Mouse (Mus musculus): Measurements from ENCODE around the gene Rhox9. TPM values are rescaled to one million over a fixed set of nuclear protein-coding genes. Genes with fewer than 3 reads are reported as not detected.

The Rhox9 gene
- polyA plus RNA-seq, 1 experiment = 19.2 TPM

DNA sequence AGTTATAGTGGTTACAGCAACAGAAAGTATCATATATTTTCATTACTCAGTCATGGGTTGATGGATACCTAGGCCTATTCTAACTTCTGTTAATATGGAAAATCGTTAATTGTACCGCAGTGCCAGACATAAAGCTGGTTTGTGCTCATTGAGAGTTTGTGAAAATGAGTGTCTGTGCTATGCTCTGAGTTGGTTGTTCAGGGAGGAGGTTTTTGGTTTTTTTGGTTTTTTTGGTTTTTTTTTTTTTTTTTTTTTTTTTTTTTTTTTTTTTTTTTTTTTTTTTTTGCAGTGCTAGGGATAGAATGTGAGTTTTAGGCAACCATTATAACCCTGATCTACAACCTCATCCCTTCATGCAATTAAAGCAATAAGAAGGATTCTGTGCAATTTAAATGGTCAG is 29.9 kb downstream of the Rhox9 start:
- no peak overlapping the region for H3K27ac ChIP-seq (ENCODE audit: insufficient read depth, low read length)
- H3K27me3 ChIP-seq (ENCODE audit: control insufficient read depth, insufficient read depth, low read length, poor library complexity, severe bottlenecking) = no peaks in the 10 kb centered on the region
- H3K4me1 ChIP-seq (ENCODE audit: control insufficient read depth, insufficient read depth, low read length) = no peaks in the 10 kb centered on the region
- no peaks in the 10 kb centered on the region for H3K36me3 ChIP-seq (ENCODE audit: control insufficient read depth, insufficient read depth, low read length, poor library complexity, severe bottlenecking)
- no peak overlapping the region for H3K4me3 ChIP-seq (ENCODE audit: low read depth, low read length)
- H3K9me3 ChIP-seq (replicated peaks; ENCODE audit: control insufficient read depth, insufficient read depth, low read length, poor library complexity, severe bottlenecking) = no peaks in the 10 kb centered on the region
- TF ChIP-seq CTCF (IDR thresholded peaks at IDR 0.05; ENCODE audit: low read depth, low read length) (no peak), POLR2A (IDR thresholded peaks at IDR 0.05; ENCODE audit: insufficient read depth, low read length) (no peak), EP300 (IDR thresholded peaks at IDR 0.05; ENCODE audit: insufficient read depth, low read depth, low read length) (no peak)
- no peak overlapping the region for H3K9ac ChIP-seq (ENCODE audit: low read depth, poor library complexity, severe bottlenecking)

Other genes with a start within 250 kb of the Rhox9 start
- not detected in 2 replicates for gene Rhox3h, start 233.0 kb downstream of the Rhox9 start, polyA plus RNA-seq (2011; ENCODE audit: insufficient read depth, insufficient read length, low read depth, missing spikeins)
- not detected in 2 replicates for gene Rhox2h, start 228.5 kb downstream of the Rhox9 start, polyA plus RNA-seq (2011; ENCODE audit: insufficient read depth, insufficient read length, low read depth, missing spikeins)
- gene Rhox5, start 96.9 kb downstream of the Rhox9 start, polyA plus RNA-seq (2011; ENCODE audit: insufficient read depth, insufficient read length, low read depth, missing spikeins) = 162 and 170 TPM in 2 replicates
- gene Rhox6, start 74.9 kb downstream of the Rhox9 start, polyA plus RNA-seq (2011; ENCODE audit: insufficient read depth, insufficient read length, low read depth, missing spikeins) = 23.9 and 27.9 TPM in 2 replicates
- gene Rhox7a, start 70.1 kb downstream of the Rhox9 start, polyA plus RNA-seq (2011; ENCODE audit: insufficient read depth, insufficient read length, low read depth, missing spikeins) = 1.2 TPM in 1 of 2 replicates, not detected in the other
- gene Rhox8, start 22.8 kb downstream of the Rhox9 start, polyA plus RNA-seq (2011; ENCODE audit: insufficient read depth, insufficient read length, low read depth, missing spikeins) = not detected in 2 replicates
- gene Rhox7b, start 4.5 kb downstream of the Rhox9 start, polyA plus RNA-seq (2011; ENCODE audit: insufficient read depth, insufficient read length, low read depth, missing spikeins) = not detected in 2 replicates
- not detected in 2 replicates for gene Btg1-ps1, start 117.0 kb upstream of the Rhox9 start, polyA plus RNA-seq (2011; ENCODE audit: insufficient read depth, insufficient read length, low read depth, missing spikeins)
- gene Btg1-ps2, start 141.3 kb upstream of the Rhox9 start, polyA plus RNA-seq (2011; ENCODE audit: insufficient read depth, insufficient read length, low read depth, missing spikeins) = not detected in 2 replicates
- gene Rhox10, start 164.7 kb upstream of the Rhox9 start, polyA plus RNA-seq (2011; ENCODE audit: insufficient read depth, insufficient read length, low read depth, missing spikeins) = not detected in 2 replicates
- not detected in 2 replicates for gene Rhox11, start 183.4 kb upstream of the Rhox9 start, polyA plus RNA-seq (2011; ENCODE audit: insufficient read depth, insufficient read length, low read depth, missing spikeins)
- gene Rhox12, start 209.1 kb upstream of the Rhox9 start, polyA plus RNA-seq (2011; ENCODE audit: insufficient read depth, insufficient read length, low read depth, missing spikeins) = not detected in 2 replicates
- 1.3 TPM in 1 of 2 replicates, not detected in the other for gene Rhox13, start 219.4 kb upstream of the Rhox9 start, polyA plus RNA-seq (2011; ENCODE audit: insufficient read depth, insufficient read length, low read depth, missing spikeins)

Data from ES-Bruce4 (cell line).